Mouse (Mus musculus): ENCODE results near the gene Folr2. TPM values are rescaled to one million over a fixed set of nuclear protein-coding genes. Genes with fewer than 3 reads are reported as not detected.

The Folr2 gene
- total RNA-seq, 2 experiments from 2014 or later, result not detected

GRCm38 (mm10) chr7:101833352-101833751 is 23.6 kb downstream of the Folr2 start:
- ATAC-seq (replicated peaks; ENCODE audit: poor library complexity, severe bottlenecking), result no peak

GRCm38 (mm10) chr7:101832372-101832771 is 24.6 kb downstream of the Folr2 start:
- ATAC-seq (replicated peaks; ENCODE audit: poor library complexity, severe bottlenecking), result no peak

DNA sequence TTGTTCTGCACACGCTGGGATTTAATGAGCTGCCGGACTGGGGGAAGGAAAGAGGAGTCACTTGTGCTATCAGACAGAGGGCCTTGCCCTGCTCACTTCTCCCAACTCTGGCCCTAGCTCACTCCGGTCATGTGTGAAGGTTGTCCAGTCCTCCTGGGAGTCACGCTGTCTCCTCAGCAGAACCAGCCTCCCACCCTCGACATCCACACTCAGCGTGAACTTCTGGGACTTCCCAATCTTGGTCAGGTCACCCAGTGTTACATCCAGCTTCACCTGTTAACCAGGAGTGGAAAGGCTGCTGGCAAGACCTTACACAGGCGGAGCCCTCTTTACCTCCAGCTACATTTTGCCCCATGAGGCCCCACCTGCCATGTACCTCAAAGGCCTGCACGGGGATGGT is 25.6 kb downstream of the Folr2 start:
- ATAC-seq (replicated peaks; ENCODE audit: poor library complexity, severe bottlenecking), result no peak

GRCm38 (mm10) chr7:101830373-101830772 is 26.6 kb downstream of the Folr2 start:
- ATAC-seq (replicated peaks; ENCODE audit: poor library complexity, severe bottlenecking), result no peak

GRCm38 (mm10) chr7:101823758-101824630 is 33.0 kb downstream of the Folr2 start:
- ATAC-seq (replicated peaks; ENCODE audit: poor library complexity, severe bottlenecking), result no peak

DNA sequence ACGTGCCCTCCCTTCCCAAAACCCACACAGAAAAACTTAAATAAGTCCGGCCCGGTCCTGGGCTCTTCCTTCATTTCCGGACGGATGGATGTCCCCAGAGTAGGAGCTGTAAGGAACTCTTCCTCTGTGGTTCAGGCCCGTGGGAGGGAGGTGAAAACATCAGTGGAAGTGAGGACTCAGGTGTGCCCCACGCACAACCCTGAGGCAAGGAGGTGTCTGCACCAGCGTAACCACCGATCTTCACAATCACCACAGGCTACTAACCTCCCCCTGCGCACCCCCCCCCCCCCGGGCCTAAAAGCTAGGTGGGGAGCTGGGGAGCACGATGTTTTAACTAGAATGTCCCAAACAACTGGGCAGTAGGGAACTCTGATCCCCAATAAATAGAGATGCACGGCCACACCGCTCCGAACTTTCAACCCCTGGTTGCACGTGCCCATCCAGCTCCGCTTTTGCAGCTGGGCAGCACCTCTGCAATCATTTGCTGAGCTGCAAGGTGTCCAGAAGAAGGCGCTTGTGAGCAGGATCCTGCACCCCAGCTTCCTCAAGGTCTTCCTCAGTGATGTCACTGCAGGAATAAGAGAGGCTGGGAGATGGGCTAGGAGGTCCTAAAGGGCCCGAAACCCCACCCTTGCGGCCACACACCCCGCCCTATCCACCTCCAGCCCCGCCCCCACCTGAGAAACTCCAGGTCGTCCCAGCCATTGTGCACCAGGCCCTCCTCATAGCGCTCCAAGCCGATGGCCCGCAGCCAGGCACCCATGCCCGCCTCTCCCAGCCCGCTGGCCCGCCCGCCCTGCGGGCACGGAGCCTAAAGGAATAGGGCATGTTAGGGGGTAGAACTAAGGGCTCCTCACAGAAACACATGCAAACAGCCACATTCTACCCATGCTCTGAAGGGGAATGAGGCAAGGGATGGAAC is 33.9 kb downstream of the Folr2 start:
- ATAC-seq (replicated peaks; ENCODE audit: poor library complexity, severe bottlenecking), result no peak

DNA sequence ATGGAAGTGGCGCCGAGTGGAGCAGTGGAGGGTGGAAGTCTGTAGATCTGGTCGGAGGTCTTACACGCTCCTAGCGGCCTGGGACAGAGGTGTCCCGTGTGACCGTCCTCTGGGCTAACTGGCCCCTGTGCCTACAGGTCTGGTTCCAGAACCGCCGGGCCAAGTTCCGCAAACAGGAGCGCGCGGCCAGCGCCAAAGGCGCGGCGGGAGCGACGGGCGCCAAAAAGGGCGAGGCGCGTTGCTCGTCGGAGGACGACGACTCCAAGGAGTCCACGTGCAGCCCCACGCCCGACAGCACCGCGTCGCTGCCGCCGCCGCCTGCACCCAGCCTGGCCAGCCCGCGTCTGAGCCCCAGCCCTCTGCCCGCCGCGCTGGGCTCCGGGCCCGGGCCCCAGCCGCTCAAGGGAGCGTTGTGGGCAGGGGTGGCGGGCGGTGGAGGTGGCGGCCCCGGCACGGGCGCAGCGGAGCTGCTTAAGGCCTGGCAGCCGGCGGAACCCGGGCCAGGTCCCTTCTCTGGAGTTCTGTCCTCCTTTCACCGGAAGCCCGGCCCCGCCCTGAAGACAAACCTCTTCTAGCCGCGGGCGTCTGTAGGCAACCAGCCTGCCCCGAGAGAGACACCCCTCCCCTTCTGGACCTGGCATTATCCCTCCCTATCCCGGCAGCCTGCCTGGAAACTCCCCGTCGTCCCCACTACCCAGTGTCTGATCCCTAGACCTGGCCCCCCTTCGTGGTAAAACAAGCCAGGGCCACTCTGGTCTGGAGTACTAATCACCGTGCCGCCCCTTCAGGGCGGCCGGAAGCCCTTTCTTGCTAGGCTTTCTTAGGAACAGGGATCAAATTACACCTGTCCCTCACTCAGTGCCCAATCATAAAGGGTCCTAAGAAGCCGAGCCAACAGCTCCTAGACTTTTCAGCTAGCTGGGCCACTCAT is 35.2 kb downstream of the Folr2 start:
- ATAC-seq (replicated peaks; ENCODE audit: poor library complexity, severe bottlenecking), result peak; percentile 60

- no peak for ATAC-seq (replicated peaks; ENCODE audit: poor library complexity, severe bottlenecking)
These were observed 36.5 kb downstream of the Folr2 start for GRCm38 (mm10) chr7:101820295-101821030.

- ATAC-seq (replicated peaks; ENCODE audit: poor library complexity, severe bottlenecking), result no peak
These were observed 39.1 kb downstream of the Folr2 start, which contains the start of gene Phox2a for GRCm38 (mm10) chr7:101817861-101818401. Gene Phox2a (plus strand): TSS chr7:101818313.

Other genes starting within 250 kb of the Folr2 start
- 19.3 and 19.6 TPM in 2 replicates for gene Clpb, start 193.6 kb downstream of the Folr2 start, total RNA-seq (2014; fragmentation: Nextera tagmentation)
- 40.6 and 60.0 TPM in 2 replicates for gene Clpb, start 193.6 kb downstream of the Folr2 start, total RNA-seq (2017)
- gene Phox2a, start 38.9 kb downstream of the Folr2 start, total RNA-seq (2014; fragmentation: Nextera tagmentation), result not detected in 2 replicates
- gene Phox2a, start 38.9 kb downstream of the Folr2 start, total RNA-seq (2017), result not detected in 2 replicates
- 2.0 and 6.5 TPM in 2 replicates for gene Inppl1, start 19.0 kb downstream of the Folr2 start, total RNA-seq (2014; fragmentation: Nextera tagmentation)
- 7.5 and 11.7 TPM in 2 replicates for gene Inppl1, start 19.0 kb downstream of the Folr2 start, total RNA-seq (2017)
- gene Anapc15, start 6.5 kb upstream of the Folr2 start, total RNA-seq (2014; fragmentation: Nextera tagmentation), result 111 and 144 TPM in 2 replicates
- gene Anapc15, start 6.5 kb upstream of the Folr2 start, total RNA-seq (2017), result 80.1 and 145 TPM in 2 replicates
- not detected in 2 replicates for gene Folr1, start 13.6 kb upstream of the Folr2 start, total RNA-seq (2014; fragmentation: Nextera tagmentation)
- not detected in 2 replicates for gene Folr1, start 13.6 kb upstream of the Folr2 start, total RNA-seq (2017)
- gene Lamtor1, start 48.7 kb upstream of the Folr2 start, total RNA-seq (2014; fragmentation: Nextera tagmentation), result 76.6 and 89.7 TPM in 2 replicates
- gene Lamtor1, start 48.7 kb upstream of the Folr2 start, total RNA-seq (2017), result 70.9 and 91.7 TPM in 2 replicates
- not detected in 2 replicates for gene Tomt, start 49.2 kb upstream of the Folr2 start, total RNA-seq (2014; fragmentation: Nextera tagmentation)
- gene Tomt, start 49.2 kb upstream of the Folr2 start, total RNA-seq (2017), result 0.09 TPM in 1 of 2 replicates, not detected in the other
- gene Lrrc51, start 76.7 kb upstream of the Folr2 start, total RNA-seq (2014; fragmentation: Nextera tagmentation), result 4.0 and 6.1 TPM in 2 replicates
- 3.8 TPM in 1 of 2 replicates, not detected in the other for gene Lrrc51, start 76.7 kb upstream of the Folr2 start, total RNA-seq (2017)
- gene Numa1, start 76.9 kb upstream of the Folr2 start, total RNA-seq (2014; fragmentation: Nextera tagmentation), result 114 and 116 TPM in 2 replicates
- gene Numa1, start 76.9 kb upstream of the Folr2 start, total RNA-seq (2017), result 153 and 204 TPM in 2 replicates
- 5.8 and 12.6 TPM in 2 replicates for gene Il18bp, start 161.5 kb upstream of the Folr2 start, total RNA-seq (2014; fragmentation: Nextera tagmentation)
- 1.1 and 3.7 TPM in 2 replicates for gene Il18bp, start 161.5 kb upstream of the Folr2 start, total RNA-seq (2017)
- gene Rnf121, start 208.3 kb upstream of the Folr2 start, total RNA-seq (2014; fragmentation: Nextera tagmentation), result 11.2 and 13.2 TPM in 2 replicates
- gene Rnf121, start 208.3 kb upstream of the Folr2 start, total RNA-seq (2017), result 12.0 and 13.1 TPM in 2 replicates
- 56.6 and 64.4 TPM in 2 replicates for gene Xndc1, start 208.3 kb upstream of the Folr2 start, total RNA-seq (2014; fragmentation: Nextera tagmentation)
- 17.0 and 23.2 TPM in 2 replicates for gene Xndc1, start 208.3 kb upstream of the Folr2 start, total RNA-seq (2017)
- gene Xntrpc, start 208.5 kb upstream of the Folr2 start, total RNA-seq (2014; fragmentation: Nextera tagmentation), result 1.8 and 3.4 TPM in 2 replicates
- gene Xntrpc, start 208.5 kb upstream of the Folr2 start, total RNA-seq (2017), result 1.5 and 2.3 TPM in 2 replicates
- gene Trpc2, start 225.9 kb upstream of the Folr2 start, total RNA-seq (2014; fragmentation: Nextera tagmentation), result not detected in 2 replicates
- gene Trpc2, start 225.9 kb upstream of the Folr2 start, total RNA-seq (2017), result not detected in 2 replicates
- not detected in 2 replicates for gene Art1, start 244.5 kb upstream of the Folr2 start, total RNA-seq (2014; fragmentation: Nextera tagmentation)
- gene Art1, start 244.5 kb upstream of the Folr2 start, total RNA-seq (2017), result 0.67 TPM in 1 of 2 replicates, not detected in the other